Mouse (Mus musculus): ENCODE measurements at regions not wholly inside any gene's neighbourhood (a gene's known extent, or its start where the extent isn't known, plus 50 kb on each side); places are given as distances from the start of the nearest gene placed in this dataset.

GRCm38 (mm10) chr13:44339061-44339741, 390.1 kb upstream of the Jarid2 start:
- no peak for TF ChIP-seq CTCF (IDR thresholded peaks at IDR 0.05; ENCODE audit: low read depth)
- no peak for TF ChIP-seq EP300 (IDR thresholded peaks at IDR 0.05; ENCODE audit: low read depth)

Data from heart, postnatal 0 days (tissue).